In the genomic region with DNA sequence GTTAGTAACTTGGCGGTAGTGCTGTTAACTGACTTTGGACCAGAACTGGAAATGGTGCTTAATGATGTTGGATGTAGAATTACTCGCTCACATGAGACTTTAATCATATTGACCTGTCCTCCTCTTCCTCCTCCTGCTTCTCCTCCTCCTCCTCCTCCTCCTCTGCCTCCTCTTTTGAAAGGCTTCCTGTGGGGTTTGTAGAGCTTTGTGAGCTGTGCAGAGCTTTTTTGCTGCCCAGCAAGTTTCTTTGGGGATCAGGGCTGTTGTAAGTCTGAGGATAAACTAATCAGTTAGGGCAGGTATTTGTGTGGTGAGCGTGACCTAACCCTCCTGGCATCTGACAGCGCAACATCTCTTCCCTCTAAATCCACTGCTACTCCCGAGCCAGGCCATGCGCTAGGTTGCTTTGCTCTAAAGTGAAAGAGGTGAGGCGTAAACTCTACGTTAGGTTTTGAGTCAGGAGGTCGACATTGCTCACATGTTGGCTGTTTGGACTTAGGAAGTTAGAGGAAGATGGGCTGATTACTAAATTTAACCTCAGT, we compare ENCODE assay signal across 10 mouse cellular contexts. TPM values are rescaled to one million over a fixed set of nuclear protein-coding genes. Genes with fewer than 3 reads are reported as not detected.
A peak's percentile ranks its signal among the peaks of the same experiment; 100 is the strongest.
DNase-seq lines count a peak whose midpoint lies in the region; ATAC-seq and TF ChIP-seq lines count a peak whose summit lies in the region.
"Had no signal": no experiment of that assay in that cellular context is flagged by ENCODE, and none has a peak within 500 bp of the region (broad histone marks: within the 10 kb centered on the region; RNA-seq: fewer than 3 reads in every experiment).

No protein-coding gene starts in this region.

- peak overlapping the region; percentile 48 for H3K4me3 ChIP-seq in heart, embryonic 12.5 days
- no peak overlapping the region for H3K4me3 ChIP-seq in forebrain, postnatal 0 days (ENCODE audit: low read depth, low read length)
- H3K4me3 ChIP-seq in limb, embryonic 15.5 days, result no peak overlapping the region
- no peak overlapping the region for H3K4me3 ChIP-seq in left cerebral cortex, adult 2 months

- H3K27ac ChIP-seq in heart, embryonic 12.5 days (ENCODE audit: poor library complexity, severe bottlenecking), result peak overlapping the region; percentile 89
- no peak overlapping the region for H3K27ac ChIP-seq in forebrain, postnatal 0 days (ENCODE audit: low read depth, low read length)
- H3K27ac ChIP-seq in limb, embryonic 15.5 days, result peak overlapping the region; percentile 81
- no peak overlapping the region for H3K27ac ChIP-seq in left cerebral cortex, adult 2 months

- H3K4me2 ChIP-seq in heart, embryonic 12.5 days, result peak overlapping the region; percentile 79
- peak overlapping the region; percentile 45; the same call in 1 of the 2 replicates for H3K4me2 ChIP-seq in forebrain, postnatal 0 days (ENCODE audit: low read depth)
- H3K4me2 ChIP-seq in limb, embryonic 15.5 days, result 0 out of 2 replicates have a peak overlapping the region, but pooled peaks have one; percentile 14

- H3K9me3 ChIP-seq in heart, embryonic 12.5 days (replicated peaks), result peaks cover 4% of the 10 kb centered on the region
- H3K9me3 ChIP-seq in forebrain, postnatal 0 days (ENCODE audit: low read length), result no peaks in the 10 kb centered on the region
- no peaks in the 10 kb centered on the region for H3K9me3 ChIP-seq in limb, embryonic 15.5 days

- no peak for DNase-seq in heart, postnatal 14 days
- DNase-seq in adrenal gland, postnatal 14 days, result peak; percentile 35
- DNase-seq in forebrain, postnatal 0 days, result no peak
- DNase-seq in frontal cortex, postnatal 14 days (ENCODE audit: low spot score in 2 of 2), result no peak
- DNase-seq in thymus, postnatal 0 days (ENCODE audit: low spot score), result no peak
- no peak for DNase-seq in left cerebral cortex, adult 2 months (ENCODE audit: extremely low spot score in 1 of 2, low spot score in 2 of 2)
- DNase-seq: cerebellum, adult 2 months; kidney, adult 11 months had no signal

- peak overlapping the region; percentile 56; the same call in 1 of the 2 replicates for H3K9ac ChIP-seq in heart, embryonic 12.5 days
- no peak overlapping the region for H3K9ac ChIP-seq in forebrain, postnatal 0 days
- no peak overlapping the region for H3K9ac ChIP-seq in limb, embryonic 15.5 days

- ATAC-seq in heart, embryonic 12.5 days (ENCODE audit: insufficient number of reproducible peaks, low FRiP score), result no peak
- ATAC-seq in forebrain, postnatal 0 days, result no peak
- ATAC-seq in limb, embryonic 15.5 days (ENCODE audit: insufficient number of reproducible peaks, low FRiP score, low TSS enrichment, low read depth), result no peak

- H3K27me3 ChIP-seq in heart, embryonic 12.5 days (replicated peaks), result no peaks in the 10 kb centered on the region
- no peaks in the 10 kb centered on the region for H3K27me3 ChIP-seq in forebrain, postnatal 0 days (ENCODE audit: insufficient read depth, low read length)
- no peaks in the 10 kb centered on the region for H3K27me3 ChIP-seq in limb, embryonic 15.5 days

- H3K4me1 ChIP-seq in heart, embryonic 12.5 days (replicated peaks), result peaks cover 64% of the 10 kb centered on the region
- H3K4me1 ChIP-seq in forebrain, postnatal 0 days (ENCODE audit: insufficient read depth), result peaks cover 11% of the 10 kb centered on the region
- peaks cover 21% of the 10 kb centered on the region for H3K4me1 ChIP-seq in limb, embryonic 15.5 days

- no peak for TF ChIP-seq CTCF in forebrain, postnatal 0 days (IDR thresholded peaks at IDR 0.05; ENCODE audit: low read depth)
- TF ChIP-seq CTCF in left cerebral cortex, adult 2 months (IDR thresholded peaks at IDR 0.05), result no peak

- H3K36me3 ChIP-seq in heart, embryonic 12.5 days, result 0 out of 2 replicates have a peak, but pooled peaks cover 2% of the 10 kb centered on the region
- H3K36me3 ChIP-seq in forebrain, postnatal 0 days (ENCODE audit: insufficient read depth), result no peaks in the 10 kb centered on the region
- H3K36me3 ChIP-seq in limb, embryonic 15.5 days, result no peaks in the 10 kb centered on the region

- 30% methylated on average over 9 of the region's 9 CpGs for WGBS in heart, embryonic 12.5 days
- WGBS in forebrain, postnatal 0 days, result 29% methylated on average over 9 of the region's 9 CpGs
- 53% methylated on average over 9 of the region's 9 CpGs for WGBS in limb, embryonic 15.5 days

- intact Hi-C loops in heart, postnatal 14 days (cut with DNase I), result no loop called here
- intact Hi-C loops in left cerebral cortex, adult 2 months (cut with DNase I), result no loop called here

RNA-seq across cellular contexts. Expression of gene Uaca, which starts 44.1 kb away (rescaled TPM):
- 38.9 and 39.0 TPM in 2 replicates for polyA plus RNA-seq in heart, embryonic 12.5 days (2016; fragmentation: Nextera tagmentation; extraction: Ambion mirVana)
- total RNA-seq in heart, postnatal 14 days (2021), result 10 to 100 TPM; 40.9 to 42.7 TPM
- 42.3 and 51.9 TPM in 2 replicates for total RNA-seq in adrenal gland, postnatal 14 days (2021)
- 6.2 and 8.9 TPM in 2 replicates for total RNA-seq in forebrain, postnatal 0 days (2014; rRNA removed)
- 8.8 and 10.2 TPM in 2 replicates for polyA plus RNA-seq in forebrain, postnatal 0 days (2015; fragmentation: Nextera tagmentation; extraction: Ambion mirVana)
- 33.8 and 37.2 TPM in 2 replicates for polyA plus RNA-seq in limb, embryonic 15.5 days (2015; fragmentation: Nextera tagmentation; extraction: Ambion mirVana)
- 11.7 and 12.4 TPM in 2 replicates for polyA plus RNA-seq in thymus, postnatal 0 days (2015; fragmentation: Nextera tagmentation; extraction: Ambion mirVana)
- total RNA-seq in left cerebral cortex, adult 2 months (2021), result 1 to 10 TPM; 8.6 to 8.9 TPM

Comparison
In these comparisons a context has a peak if more than half of its experiments do, and no peak if none do; other contexts are left out.
1. H3K27ac ChIP-seq: peak in heart, embryonic 12.5 days (single experiment) and limb, embryonic 15.5 days (single experiment); none in forebrain, postnatal 0 days (single experiment) and left cerebral cortex, adult 2 months (single experiment).
2. H3K4me2 ChIP-seq: peak in every context shown above with its lines; median percentile 79 in heart, embryonic 12.5 days; 45 in forebrain, postnatal 0 days; 14 in limb, embryonic 15.5 days.